Mouse (Mus musculus) bone marrow, adult 2 months (tissue): ENCODE results near the gene Ascl2.

Source experiments
- CTCF ChIP-seq: fragments of 200-500 bp; IDR thresholded peaks from 2 replicates; pipeline ENCODE4 v1.5.1; 2011; ENCODE audit warnings: low read length, control low read depth; ENCODE audit not compliant: control insufficient read depth, insufficient read depth
- POLR2A ChIP-seq: fragments of 200-500 bp; IDR thresholded peaks from 2 replicates; pipeline ENCODE4 v1.6.1; 2011; ENCODE audit warnings: low read depth, mild to moderate bottlenecking, control low read depth, low read length, borderline replicate concordance; ENCODE audit not compliant: control insufficient read depth

DNA sequence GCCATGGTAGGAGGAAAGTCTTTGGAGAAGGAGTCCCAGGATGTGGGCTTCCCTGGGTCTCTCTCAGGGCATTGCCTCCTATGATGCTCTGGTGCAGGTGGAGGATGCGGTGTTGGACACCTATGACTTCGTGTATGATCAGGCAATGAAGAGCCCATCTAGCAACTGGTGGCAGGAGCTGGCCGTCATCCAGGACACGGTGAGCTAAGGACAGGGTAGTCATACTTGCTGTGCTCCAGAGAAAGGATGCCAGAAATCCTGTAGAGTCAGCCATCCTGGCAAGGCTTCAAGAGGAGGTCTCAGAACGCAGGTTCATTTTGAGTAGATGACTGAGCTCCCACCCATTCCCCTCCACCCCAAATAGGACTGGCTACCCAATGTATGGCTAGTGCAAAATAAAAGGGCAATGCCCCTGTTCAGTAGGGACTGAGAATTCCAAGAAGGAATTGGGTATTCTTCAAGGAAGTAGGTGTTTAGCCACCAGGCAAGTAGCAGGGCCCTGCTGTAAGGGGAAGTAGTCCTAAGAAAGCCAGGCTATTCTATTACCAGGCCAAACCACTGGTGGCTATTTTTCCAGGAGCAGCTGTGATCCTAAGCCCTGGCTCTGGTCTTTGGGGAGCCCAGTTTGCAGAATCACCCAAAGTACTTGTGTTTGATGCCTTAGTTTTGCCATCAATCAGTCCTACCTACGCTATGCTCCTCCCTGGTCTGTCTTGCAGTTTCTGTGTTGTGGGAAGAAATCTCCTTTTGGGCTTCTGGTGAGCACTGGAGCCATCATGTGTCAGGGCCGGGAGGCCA lies 46.0 kb upstream of the Ascl2 start:
- no peak for TF ChIP-seq POLR2A
- TF ChIP-seq CTCF: no peak
